Mouse (Mus musculus) heart, embryonic 11.5 days (tissue): Measurements from ENCODE around the gene Polr1b. TPM values are rescaled to one million over a fixed set of nuclear protein-coding genes. Genes with fewer than 3 reads are reported as not detected.

Experiments used
- ATAC-seq: fragments of 200-750 bp; cut with Nextera tagmentation; replicated peaks from 2 replicates; pipeline ENCODE4 v1.8.0; 2017; ENCODE audit warnings: moderate library complexity; ENCODE audit not compliant: insufficient number of reproducible peaks, low FRiP score, low TSS enrichment
- H3K27ac ChIP-seq: fragments of 300-500 bp; sonication (generic); 2 replicates; pipeline ENCODE4 v1.5.1; 2014; ENCODE audit warnings: mild to moderate bottlenecking, low read depth, low read length
- H3K27me3 ChIP-seq: fragments of 300-500 bp; sonication (generic); 2 replicates; pipeline ENCODE4 v1.6.1; 2014; ENCODE audit warnings: mild to moderate bottlenecking, low read length, mixed read lengths; ENCODE audit not compliant: control insufficient read depth, insufficient read depth
- H3K36me3 ChIP-seq: fragments of 300-500 bp; sonication (generic); 2 replicates; pipeline ENCODE4 v1.6.1; 2014; ENCODE audit warnings: mild to moderate bottlenecking, low read length, moderate library complexity, mixed read lengths; ENCODE audit not compliant: control insufficient read depth, insufficient read depth
- H3K4me1 ChIP-seq: fragments of 300-500 bp; sonication (generic); 2 replicates; pipeline ENCODE4 v1.6.1; 2014; ENCODE audit warnings: low read length; ENCODE audit not compliant: control insufficient read depth, insufficient read depth
- H3K4me2 ChIP-seq: fragments of 300-500 bp; sonication (generic); 2 replicates; pipeline ENCODE4 v1.6.1; 2014; ENCODE audit warnings: mild to moderate bottlenecking, moderate library complexity
- H3K4me3 ChIP-seq: fragments of 300-500 bp; sonication (generic); 2 replicates; pipeline ENCODE4 v1.5.1; 2014; ENCODE audit warnings: low read depth, low read length
- H3K9ac ChIP-seq: fragments of 300-500 bp; sonication (generic); 2 replicates; pipeline ENCODE4 v1.6.1; 2014; ENCODE audit warnings: mild to moderate bottlenecking, low read depth, low read length, moderate library complexity
- H3K9me3 ChIP-seq: fragments of 300-500 bp; sonication (generic); replicated peaks from 2 replicates; pipeline ENCODE4 v1.6.1; 2016; ENCODE audit warnings: low read length; ENCODE audit not compliant: control insufficient read depth
- WGBS: fragments of 180-500 bp; shearing (Covaris S2); extraction: QIAGEN DNeasy Blood & Tissue Kit; methylation state at CpG from one replicate; pipeline ENCODE4 v1.1.7; 2014; ENCODE audit not compliant: insufficient replicate concordance; 5-methylcytosine and 5-hydroxymethylcytosine counted together
- polyA plus RNA-seq: library from polyadenylated mRNA; unstranded; fragments of >200 nt; fragmentation: Nextera tagmentation; extraction: Ambion mirVana; gene quantifications from 2 replicates; pipeline ENCODE4 v1.2.1, GENCODE M21; 2014

Polr1b gene
- polyA plus RNA-seq, 1 experiment from 2014 or later, result 14.8 TPM

DNA sequence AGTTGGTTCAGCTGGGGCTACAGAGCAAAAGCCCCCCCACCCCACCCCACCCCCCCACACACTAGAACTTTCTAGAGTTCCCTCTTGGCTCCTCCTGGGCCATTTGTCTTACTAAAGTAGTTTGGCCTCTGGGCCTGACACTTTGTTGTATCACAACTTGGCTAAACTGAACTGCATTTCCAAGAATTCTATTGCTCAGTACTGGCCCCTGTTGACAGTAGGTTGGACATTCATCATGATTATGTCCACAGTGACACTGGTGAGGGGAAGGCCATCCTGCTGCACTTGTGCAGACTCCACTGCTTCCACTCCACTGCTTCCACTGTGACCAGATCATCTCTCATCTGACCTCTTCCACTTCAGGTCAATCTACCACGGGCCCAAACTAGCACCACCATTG lies 52.0 kb downstream of the Polr1b start:
- no peak overlapping the region for H3K27ac ChIP-seq
- no peak overlapping the region for H3K4me3 ChIP-seq
- H3K9me3 ChIP-seq, result no peaks in the 10 kb centered on the region
- ATAC-seq, result no peak
- H3K27me3 ChIP-seq, result no peaks in the 10 kb centered on the region
- no peak overlapping the region for H3K9ac ChIP-seq
- H3K36me3 ChIP-seq, result no peaks in the 10 kb centered on the region
- 74% methylated on average over 1 of the region's 1 CpGs for WGBS
- no peak overlapping the region for H3K4me2 ChIP-seq
- H3K4me1 ChIP-seq, result no peaks in the 10 kb centered on the region

DNA sequence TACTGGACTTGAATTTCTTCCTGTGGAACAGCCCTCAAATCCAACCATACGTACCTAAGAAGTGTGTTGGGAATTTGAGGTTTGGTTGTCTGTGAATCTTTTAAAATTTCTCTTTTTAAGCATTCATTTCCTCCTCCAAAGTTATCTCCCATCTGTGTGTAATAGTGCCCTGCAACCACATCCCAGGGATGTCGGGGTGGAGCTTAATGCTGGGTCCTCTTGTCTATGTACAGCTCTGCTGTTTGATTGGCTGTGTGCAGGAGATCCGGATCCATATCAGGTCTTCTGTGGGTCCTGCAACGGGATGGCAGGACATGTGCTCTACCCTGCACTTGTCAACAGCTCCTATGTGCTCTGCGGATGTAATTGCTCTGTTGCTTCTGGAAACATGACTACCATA lies 64.0 kb downstream of the Polr1b start:
- Histone ChIP-seq H3K27ac (no peak overlapping the region), H3K27me3 (no peaks in the 10 kb centered on the region), H3K4me3 (no peak overlapping the region), H3K4me2 (no peak overlapping the region), H3K36me3 (no peaks in the 10 kb centered on the region), H3K4me1 (no peaks in the 10 kb centered on the region), H3K9ac (no peak overlapping the region), H3K9me3 (no peaks in the 10 kb centered on the region)
- ATAC-seq, result no peak
- WGBS, result 69% methylated on average over 5 of the region's 5 CpGs

DNA sequence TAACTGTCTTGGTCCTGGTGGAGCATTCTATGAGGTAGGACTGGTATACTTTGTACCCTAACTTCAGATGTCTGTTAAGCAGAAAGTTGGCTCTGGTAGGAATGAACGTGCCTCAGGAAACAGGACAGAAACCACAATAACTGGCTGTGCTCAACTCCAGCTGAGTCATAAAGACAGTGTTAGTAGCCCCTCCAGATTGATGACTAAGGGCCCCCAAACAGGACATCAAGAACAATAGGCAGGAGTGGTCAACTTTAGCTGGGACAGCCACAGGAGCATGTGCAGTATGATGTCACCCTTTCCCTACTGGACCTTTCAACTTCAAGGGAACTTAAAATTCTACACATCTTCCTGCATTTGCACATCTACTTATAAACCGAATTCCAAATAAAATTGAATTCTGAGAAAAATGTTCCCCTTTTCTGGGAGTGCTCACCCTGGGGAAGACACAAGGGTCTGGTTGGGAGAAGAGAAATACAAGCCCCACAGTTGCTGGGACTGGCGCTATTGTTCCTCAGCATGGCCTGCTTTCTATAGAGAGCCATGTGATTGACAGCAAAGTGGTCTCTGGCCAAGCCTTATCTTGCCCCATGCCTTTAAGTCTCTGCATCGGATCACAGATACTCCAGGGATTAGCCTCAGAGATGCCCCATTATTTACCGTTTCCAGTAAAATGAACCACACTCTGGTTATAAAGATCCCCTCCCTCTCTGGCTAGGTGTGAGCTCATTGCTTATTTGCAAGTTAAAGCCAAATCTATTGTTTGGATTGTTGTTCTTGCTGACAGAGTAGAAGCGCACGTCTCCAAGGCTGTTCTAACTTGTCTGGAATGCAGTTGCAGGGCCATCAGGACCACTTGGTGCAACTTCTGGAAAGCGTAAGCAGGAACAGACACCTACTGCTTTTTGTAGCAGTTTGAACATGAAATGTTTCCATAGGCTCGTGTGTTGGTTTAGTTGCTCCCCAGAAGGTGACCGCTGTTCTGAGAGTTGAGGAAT lies 66.0 kb downstream of the Polr1b start:
- H3K9me3 ChIP-seq, result no peaks in the 10 kb centered on the region
- ATAC-seq, result no peak
- H3K9ac ChIP-seq, result no peak overlapping the region
- H3K36me3 ChIP-seq, result no peaks in the 10 kb centered on the region
- H3K4me2 ChIP-seq, result no peak overlapping the region
- H3K4me3 ChIP-seq, result no peak overlapping the region
- no peaks in the 10 kb centered on the region for H3K4me1 ChIP-seq
- H3K27ac ChIP-seq, result no peak overlapping the region
- H3K27me3 ChIP-seq, result no peaks in the 10 kb centered on the region
- WGBS, result 44% methylated on average over 10 of the region's 10 CpGs

DNA sequence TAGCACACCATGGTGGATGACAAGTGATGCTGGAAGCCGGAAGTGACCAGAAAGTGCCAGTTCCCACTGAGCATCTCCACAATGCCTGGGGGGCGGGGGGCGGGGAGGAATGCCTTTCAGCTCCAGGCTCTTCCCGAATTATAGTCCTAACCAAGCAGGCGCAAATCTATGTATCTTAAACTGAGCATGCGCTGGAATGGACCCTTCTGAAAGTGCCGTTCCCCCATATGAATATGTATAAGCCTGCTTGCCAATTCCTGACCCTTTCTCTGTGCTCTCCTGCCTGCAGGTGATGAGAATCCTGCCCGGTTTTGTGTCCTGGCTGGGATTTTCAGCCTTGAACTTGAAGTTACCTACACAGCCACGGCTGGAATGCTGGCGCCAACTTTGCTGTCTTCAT lies 72.6 kb downstream of the Polr1b start:
- H3K27me3 ChIP-seq, result no peaks in the 10 kb centered on the region
- no peak for ATAC-seq
- H3K4me3 ChIP-seq, result no peak overlapping the region
- no peak overlapping the region for H3K9ac ChIP-seq
- no peaks in the 10 kb centered on the region for H3K9me3 ChIP-seq
- H3K4me1 ChIP-seq, result no peaks in the 10 kb centered on the region
- no peak overlapping the region for H3K27ac ChIP-seq
- H3K4me2 ChIP-seq, result peak overlapping the region; percentile 22; the same call in 1 of the 2 replicates
- no peaks in the 10 kb centered on the region for H3K36me3 ChIP-seq
- WGBS, result 41% methylated on average over 10 of the region's 10 CpGs

DNA sequence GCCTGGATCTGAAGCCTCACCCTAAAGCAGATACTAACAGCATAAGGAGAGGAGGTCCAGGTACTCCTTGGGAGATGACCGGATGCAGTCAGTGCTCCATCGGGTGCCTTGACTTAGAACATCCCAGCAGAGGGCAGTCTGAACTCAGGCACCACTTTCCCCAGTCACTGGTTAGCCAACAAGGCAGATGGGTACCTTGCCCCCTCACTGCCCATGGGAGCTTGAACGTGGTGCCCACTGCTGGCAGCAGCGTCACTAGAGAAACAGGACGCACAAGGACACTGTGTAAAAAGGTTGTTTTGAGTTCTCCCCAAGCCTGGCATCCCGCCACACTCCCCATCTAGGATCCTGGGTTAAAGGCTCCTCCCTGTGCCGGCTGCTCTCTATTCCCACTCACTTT lies 73.7 kb downstream of the Polr1b start:
- 0 out of 2 replicates have a peak, but pooled peaks have one; percentile 18 for ATAC-seq
- no peak overlapping the region for H3K4me2 ChIP-seq
- no peaks in the 10 kb centered on the region for H3K36me3 ChIP-seq
- no peak overlapping the region for H3K27ac ChIP-seq
- WGBS, result 30% methylated on average over 7 of the region's 7 CpGs
- H3K9ac ChIP-seq, result no peak overlapping the region
- no peaks in the 10 kb centered on the region for H3K9me3 ChIP-seq
- no peaks in the 10 kb centered on the region for H3K4me1 ChIP-seq
- no peaks in the 10 kb centered on the region for H3K27me3 ChIP-seq
- H3K4me3 ChIP-seq, result no peak overlapping the region

DNA sequence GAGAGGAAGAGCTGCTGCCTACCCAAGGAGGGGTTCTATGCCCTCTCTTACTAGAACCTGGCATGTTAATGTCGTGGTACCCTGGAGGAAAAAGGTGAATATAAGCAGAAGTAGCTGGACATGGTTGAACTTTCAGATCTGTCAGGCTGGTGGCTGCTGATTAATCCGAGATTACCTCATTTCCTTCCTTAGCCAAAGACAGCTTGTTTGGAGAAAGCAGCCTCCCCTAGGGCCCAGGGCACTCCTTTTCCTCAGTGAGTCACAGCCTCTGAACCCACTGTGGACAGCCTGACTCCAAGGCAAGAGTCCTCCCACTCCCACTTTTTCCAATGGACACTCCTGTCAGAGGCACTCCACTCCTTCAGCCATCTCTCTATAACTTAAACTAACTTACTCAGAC lies 74.8 kb downstream of the Polr1b start:
- Histone ChIP-seq H3K27ac (no peak overlapping the region), H3K27me3 (no peaks in the 10 kb centered on the region), H3K9me3 (no peaks in the 10 kb centered on the region), H3K9ac (no peak overlapping the region), H3K4me3 (no peak overlapping the region), H3K4me1 (no peaks in the 10 kb centered on the region), H3K4me2 (no peak overlapping the region), H3K36me3 (no peaks in the 10 kb centered on the region)
- 48% methylated on average over 2 of the region's 2 CpGs for WGBS
- no peak for ATAC-seq

Other genes with a start within 250 kb of the Polr1b start
- gene Fbln7, start 238.0 kb upstream of the Polr1b start, polyA plus RNA-seq, result 1.1 and 1.8 TPM in 2 replicates
- gene Zc3h8, start 156.9 kb upstream of the Polr1b start, polyA plus RNA-seq, result 8.4 and 10.1 TPM in 2 replicates
- gene Zc3h6, start 133.6 kb upstream of the Polr1b start, polyA plus RNA-seq, result 0.69 and 0.79 TPM in 2 replicates
- 10.0 and 13.3 TPM in 2 replicates for gene Gm10762, start 133.3 kb upstream of the Polr1b start, polyA plus RNA-seq
- 0.13 TPM in 1 of 2 replicates, not detected in the other for gene Vinac1, start 52.8 kb upstream of the Polr1b start, polyA plus RNA-seq
- 7.4 and 8.5 TPM in 2 replicates for gene Ttl, start 35.1 kb upstream of the Polr1b start, polyA plus RNA-seq
- 18.2 and 20.1 TPM in 2 replicates for gene Chchd5, start 28.7 kb downstream of the Polr1b start, polyA plus RNA-seq
- 46.9 and 49.3 TPM in 2 replicates for gene Slc20a1, start 97.8 kb downstream of the Polr1b start, polyA plus RNA-seq
- 59.9 and 67.0 TPM in 2 replicates for gene Ckap2l, start 196.2 kb downstream of the Polr1b start, polyA plus RNA-seq
- 0.26 TPM in 1 of 2 replicates, not detected in the other for gene Il1a, start 209.0 kb downstream of the Polr1b start, polyA plus RNA-seq